Mouse (Mus musculus) adrenal gland, postnatal 10 days (tissue): ENCODE results near the gene Hif3a. TPM values are rescaled to one million over a fixed set of nuclear protein-coding genes. Genes with fewer than 3 reads are reported as not detected.

Experiments
- DNase-seq: peaks from one replicate; pipeline ENCODE4 v3.0.0; 2021; ENCODE audit warnings: mixed read lengths
- total RNA-seq, 2 experiments: library from RNA; stranded (reverse); gene quantifications; 2 replicates each; pipeline ENCODE4 v1.2.3; 2021

The Hif3a gene
- total RNA-seq, 2 experiments from 2014 or later: 4.9 to 6.7 TPM

DNA sequence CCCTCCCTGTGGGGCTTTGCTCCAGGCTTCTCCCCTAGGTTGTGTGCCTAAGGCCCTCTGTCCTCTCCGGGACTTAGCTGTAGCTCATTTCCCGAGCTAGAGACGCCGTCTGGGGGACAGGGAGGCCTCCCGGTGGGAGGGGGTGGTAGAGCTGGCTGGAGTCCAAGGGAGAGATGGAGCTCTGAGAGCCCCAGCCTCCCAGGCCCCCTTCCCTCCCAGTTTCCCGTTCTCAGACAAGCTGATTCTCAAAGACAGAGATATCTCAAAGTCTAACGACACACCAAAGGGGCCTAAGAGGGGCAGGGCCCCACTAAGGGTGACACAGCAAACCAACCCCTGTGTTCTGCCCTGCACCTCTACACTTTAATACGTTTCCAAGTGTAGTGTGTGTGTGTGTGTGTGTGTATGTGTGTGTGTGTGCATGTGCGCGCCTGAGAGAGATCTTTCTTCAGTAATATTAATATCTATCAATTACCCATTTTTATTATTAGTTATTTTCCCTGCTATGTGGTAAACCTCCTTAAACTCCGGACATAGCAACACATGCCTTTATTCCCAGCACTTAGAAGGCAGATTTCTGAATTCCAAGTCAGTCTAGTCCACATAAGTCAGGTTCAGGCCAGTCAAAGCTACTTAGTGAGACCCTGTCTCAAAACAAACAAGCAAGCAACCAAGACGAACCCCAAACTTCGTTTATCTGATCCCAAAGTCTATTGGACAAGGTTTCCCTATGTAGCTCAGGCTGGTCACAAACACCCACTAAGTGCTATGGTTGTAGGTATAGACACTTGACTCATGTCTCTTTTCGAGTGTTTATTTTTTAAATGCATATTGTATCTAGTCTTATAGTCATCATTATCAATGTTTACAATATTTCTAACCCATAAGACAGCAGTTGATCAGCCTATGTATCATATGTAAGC, 5.4 kb downstream of the Hif3a start:
- peak; percentile 26 for DNase-seq

DNA sequence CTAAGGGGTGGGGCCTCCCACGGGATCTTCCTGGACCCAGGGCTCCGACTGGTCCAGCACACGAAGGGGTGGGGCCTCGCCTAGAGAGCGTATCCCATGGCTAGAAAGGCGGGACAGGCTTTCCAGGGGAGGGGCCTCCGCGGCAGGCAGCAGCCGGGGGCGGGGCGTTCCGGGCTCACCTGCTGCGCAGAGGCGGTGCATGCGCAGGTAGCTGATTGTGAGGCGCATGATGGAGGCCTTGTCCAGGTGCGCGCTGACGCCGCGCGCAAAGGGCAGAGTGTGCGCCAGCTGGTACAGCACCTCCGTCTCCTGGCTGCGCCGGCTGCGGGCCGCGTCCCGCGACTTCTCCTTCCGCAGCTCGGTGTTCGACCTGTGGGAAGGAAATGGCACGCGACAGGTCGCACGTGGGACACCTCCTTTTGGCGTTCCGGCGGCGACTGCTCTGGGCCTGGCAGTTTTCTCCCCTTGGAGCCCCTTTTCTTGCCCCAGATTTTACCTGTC, 6.1 kb downstream of the Hif3a start:
- DNase-seq: peak; percentile 83

DNA sequence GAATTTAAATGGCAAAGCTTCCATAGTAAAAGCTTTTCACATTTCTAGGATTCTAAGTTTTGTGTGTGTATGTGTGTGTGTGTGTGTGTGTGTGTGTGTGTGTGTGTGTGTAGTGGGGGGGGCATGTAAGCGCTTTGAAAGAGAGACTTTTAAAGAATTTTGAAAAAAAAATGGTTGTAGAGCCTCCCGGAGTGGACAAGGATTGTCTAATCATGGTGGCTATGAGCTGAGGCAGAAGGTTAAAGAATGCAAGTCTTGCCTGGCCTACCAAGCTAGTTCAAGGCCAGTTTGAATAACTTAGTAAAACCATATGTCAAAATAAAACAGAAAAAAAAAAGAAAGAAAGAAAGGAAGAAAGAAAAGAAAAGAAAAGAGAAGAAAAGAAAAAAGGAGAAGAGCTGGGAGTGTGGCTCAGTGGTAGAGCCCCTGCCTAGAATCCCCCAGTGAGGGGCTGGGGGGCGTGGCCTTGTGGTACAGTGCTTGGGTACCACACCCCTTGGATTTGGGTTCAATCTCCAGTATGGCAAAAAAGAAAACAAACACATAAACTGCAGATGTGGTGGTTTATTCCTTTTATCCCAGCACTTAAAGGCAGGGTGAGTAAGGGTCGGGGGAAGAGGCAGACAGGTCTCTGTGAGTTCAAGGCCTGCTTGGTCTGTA, 6.8 kb downstream of the Hif3a start:
- no peak for DNase-seq

GRCm38 (mm10) chr7:17054325-17054989, 7.8 kb downstream of the Hif3a start:
- DNase-seq: no peak

- DNase-seq: peak; percentile 79
Observed at GRCm38 (mm10) chr7:17050933-17051594, 11.2 kb downstream of the Hif3a start.

- no peak for DNase-seq
Observed at GRCm38 (mm10) chr7:17050491-17050890, 11.7 kb downstream of the Hif3a start.

- DNase-seq: no peak
Observed at GRCm38 (mm10) chr7:17048431-17049190, 13.6 kb downstream of the Hif3a start.

- DNase-seq: no peak
Observed at GRCm38 (mm10) chr7:17047041-17047682, 15.1 kb downstream of the Hif3a start.

- DNase-seq: no peak
Observed at GRCm38 (mm10) chr7:17045743-17046142, 16.5 kb downstream of the Hif3a start.

DNA sequence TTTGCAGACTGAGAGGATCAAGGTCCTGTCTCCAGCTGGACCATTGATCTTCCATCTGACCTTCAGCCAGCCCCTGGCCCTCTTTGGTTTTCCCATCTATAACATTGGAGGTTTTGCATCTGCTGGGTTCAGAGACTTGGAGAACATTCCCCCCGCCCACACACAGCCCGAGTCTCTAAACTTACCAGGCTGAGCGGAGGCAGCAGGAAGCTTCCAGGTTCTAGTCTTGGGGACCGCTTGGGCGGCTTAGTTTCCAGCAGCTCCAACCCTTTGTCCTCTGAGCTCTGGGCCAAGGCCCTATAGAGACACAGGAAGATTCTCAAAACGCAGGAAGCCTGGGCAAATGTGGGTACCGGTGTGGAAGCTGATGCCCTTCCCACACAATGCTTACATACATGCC, 22.9 kb downstream of the Hif3a start:
- DNase-seq: no peak

DNA sequence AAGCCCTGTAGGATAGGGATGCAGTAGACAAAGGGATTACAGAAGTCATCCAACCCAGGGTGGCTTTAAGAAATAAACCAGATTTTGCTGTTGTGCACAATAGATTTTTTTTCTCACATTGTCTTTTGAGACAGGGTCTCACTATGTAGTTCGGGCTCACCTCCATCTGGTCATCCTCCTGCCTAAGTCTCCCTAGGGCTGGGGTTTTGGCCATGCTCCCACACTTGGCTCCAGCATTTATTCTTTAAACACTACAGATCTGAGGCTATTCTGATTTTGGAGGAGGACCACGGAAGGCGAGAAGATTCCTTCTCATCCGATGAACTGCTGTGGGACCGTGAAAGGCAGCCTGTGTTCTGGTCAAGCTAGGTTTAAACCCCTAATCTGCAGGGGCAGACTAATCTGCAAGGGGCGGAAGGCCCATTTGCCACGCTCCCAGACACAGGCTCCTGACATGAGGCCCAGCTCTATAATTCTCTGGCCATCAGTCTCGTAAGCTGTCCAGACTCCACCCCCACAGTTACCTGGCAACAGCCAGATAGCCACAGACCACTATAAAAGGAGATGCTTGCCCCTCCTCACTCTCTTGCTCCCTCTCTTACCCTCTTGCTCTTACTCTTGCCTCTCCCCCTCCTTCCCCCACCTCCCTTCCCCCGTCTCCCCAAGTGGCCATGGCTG, 24.1 kb downstream of the Hif3a start:
- no peak for DNase-seq

- no peak for DNase-seq
Observed at GRCm38 (mm10) chr7:17030239-17030638, 32.0 kb downstream of the Hif3a start.

DNA sequence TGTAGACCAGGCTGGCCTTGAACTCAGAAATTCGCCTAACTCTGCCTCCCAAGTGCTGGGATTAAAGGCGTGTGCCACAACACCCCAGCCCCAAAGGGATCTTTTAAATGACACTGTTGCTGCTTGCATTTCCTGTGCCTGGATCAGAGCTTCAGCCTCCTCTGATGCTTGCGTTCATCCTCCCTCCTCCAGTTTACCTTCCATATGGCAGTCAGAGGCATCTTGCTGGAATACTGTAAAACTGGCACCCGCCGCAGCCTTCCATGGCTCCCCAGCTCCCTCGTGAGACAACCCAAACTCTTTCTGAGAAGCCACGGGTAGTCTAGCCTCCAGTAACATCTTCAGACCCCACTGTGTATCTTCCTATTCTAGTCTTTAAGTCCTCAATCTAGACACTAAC, 33.3 kb downstream of the Hif3a start:
- DNase-seq: no peak

DNA sequence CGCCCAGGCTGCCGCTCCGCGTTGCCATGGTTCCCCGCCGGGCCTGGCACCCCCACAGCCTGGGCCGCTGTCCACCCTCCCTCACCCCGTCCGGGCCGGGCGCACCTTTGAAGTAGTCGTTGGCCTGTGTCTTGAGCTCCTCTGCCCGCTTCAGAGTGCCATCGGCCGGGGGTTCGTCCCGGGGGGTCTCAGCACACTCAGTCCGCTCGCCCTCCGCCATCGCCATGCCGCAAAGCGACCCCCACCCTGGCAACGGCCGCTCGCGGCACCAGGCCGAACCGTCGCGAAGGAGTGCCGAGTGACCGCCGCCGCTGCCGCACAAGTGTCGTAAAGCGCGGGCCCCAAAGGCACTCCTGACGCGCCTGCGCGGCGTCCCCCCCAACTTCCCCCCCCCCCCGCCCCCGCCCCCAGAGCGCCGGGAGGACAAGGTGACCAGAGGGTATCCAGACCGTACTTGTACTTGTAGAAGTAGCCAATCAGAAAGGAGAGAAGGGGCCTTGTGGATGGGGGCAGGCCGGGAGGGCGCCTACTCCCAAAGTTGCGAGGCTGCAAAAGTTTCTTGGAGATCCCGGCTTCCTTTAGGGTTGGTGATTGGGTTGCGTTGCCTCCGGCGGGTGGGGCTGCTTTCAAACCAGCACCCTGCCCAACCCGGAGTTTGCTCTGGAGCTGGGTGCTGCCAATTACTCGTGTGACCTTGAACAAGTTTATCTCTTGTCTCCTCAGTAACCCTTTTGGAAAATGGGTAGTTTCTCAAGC, 34.5 kb downstream of the Hif3a start, which contains the start of gene Ppp5c:
Ppp5c (minus strand) TSS at position 337 of the 756 bp plus-strand sequence.
- peak; percentile 93 for DNase-seq

GRCm38 (mm10) chr7:17026710-17027587, 35.3 kb downstream of the Hif3a start:
- DNase-seq: no peak

- no peak for DNase-seq
Observed at GRCm38 (mm10) chr7:17025896-17026622, 36.2 kb downstream of the Hif3a start.

DNA sequence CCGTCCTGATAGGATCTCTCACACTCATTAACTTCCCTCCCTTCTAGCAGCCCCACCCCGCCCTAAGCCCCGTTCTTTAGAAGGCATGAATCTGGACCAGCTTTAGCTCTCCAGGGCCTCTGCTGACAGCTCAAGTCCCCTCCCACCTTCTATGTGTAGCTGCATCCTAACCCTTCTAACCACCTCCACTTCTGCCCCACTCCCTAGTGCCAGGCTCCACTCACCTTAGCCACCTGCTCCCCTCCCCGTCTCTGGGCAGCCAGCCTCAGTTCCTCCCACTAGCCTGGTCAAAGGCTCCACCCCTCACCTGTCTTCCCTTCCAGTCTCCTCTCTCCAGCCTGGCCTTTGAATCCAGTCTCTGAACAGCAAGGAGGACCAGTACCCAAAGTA, 36.7 kb downstream of the Hif3a start:
- no peak for DNase-seq
